In the genomic region with DNA sequence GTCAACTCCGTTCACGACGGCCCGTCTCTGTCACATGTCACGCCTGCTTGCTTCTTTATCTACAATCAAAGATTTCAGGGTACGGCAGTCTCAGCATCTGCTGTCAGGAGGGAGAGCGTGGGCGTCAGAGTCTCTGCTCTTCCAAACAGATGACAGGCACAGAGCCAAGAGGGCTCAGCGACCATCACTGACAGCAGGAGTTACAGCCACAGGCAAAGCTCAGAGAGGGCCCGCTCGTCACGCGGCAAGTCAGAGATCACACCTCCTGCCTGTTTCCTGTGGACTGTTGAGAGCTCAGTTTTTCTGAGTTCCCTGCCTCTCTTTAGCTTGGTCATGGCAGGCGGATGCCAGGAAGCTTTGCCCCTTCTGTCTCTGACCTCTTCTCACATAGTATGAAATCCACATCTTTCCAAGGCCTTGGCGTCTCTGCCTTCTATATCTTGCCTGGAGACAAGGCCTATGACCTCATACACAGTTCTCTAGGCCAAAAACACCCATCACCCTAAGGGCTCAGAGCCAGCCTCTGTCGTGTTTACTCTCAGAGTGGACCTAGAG, we compare ENCODE assay signal across 9 mouse cellular contexts. TPM values are rescaled to one million over a fixed set of nuclear protein-coding genes. Genes with fewer than 3 reads are reported as not detected.
DNase-seq lines count a peak whose midpoint lies in the region; ATAC-seq and TF ChIP-seq lines count a peak whose summit lies in the region.
"Had no signal": no experiment of that assay in that cellular context is flagged by ENCODE, and none has a peak within 500 bp of the region (broad histone marks: within the 10 kb centered on the region; RNA-seq: fewer than 3 reads in every experiment).

No protein-coding gene starts in this region.

- no peak overlapping the region for H3K4me3 ChIP-seq in neural tube, embryonic 12.5 days
- H3K4me3 ChIP-seq in embryonic facial prominence, embryonic 15.5 days (replicated peaks): no peak overlapping the region
- H3K4me3 ChIP-seq in hindbrain, postnatal 0 days (ENCODE audit: low read length): no peak overlapping the region
- H3K4me3 ChIP-seq in testis, adult 2 months (ENCODE audit: control insufficient read depth, low read depth, low read length): no peak overlapping the region
- H3K4me3 ChIP-seq in cerebellum, adult 2 months (replicated peaks; ENCODE audit: insufficient read depth, low read depth, low read length): no peak overlapping the region

- no peaks in the 10 kb centered on the region for H3K36me3 ChIP-seq in neural tube, embryonic 12.5 days
- H3K36me3 ChIP-seq in embryonic facial prominence, embryonic 15.5 days: no peaks in the 10 kb centered on the region
- no peaks in the 10 kb centered on the region for H3K36me3 ChIP-seq in hindbrain, postnatal 0 days (ENCODE audit: insufficient read depth, low read length)
- no peaks in the 10 kb centered on the region for H3K36me3 ChIP-seq in testis, adult 2 months (ENCODE audit: control insufficient read depth, insufficient read depth, low read length)

- no peak overlapping the region for H3K9ac ChIP-seq in neural tube, embryonic 12.5 days
- no peak overlapping the region for H3K9ac ChIP-seq in embryonic facial prominence, embryonic 15.5 days
- no peak overlapping the region for H3K9ac ChIP-seq in hindbrain, postnatal 0 days (replicated peaks; ENCODE audit: low read length)

- no peaks in the 10 kb centered on the region for H3K27me3 ChIP-seq in neural tube, embryonic 12.5 days (replicated peaks)
- no peaks in the 10 kb centered on the region for H3K27me3 ChIP-seq in embryonic facial prominence, embryonic 15.5 days
- no peaks in the 10 kb centered on the region for H3K27me3 ChIP-seq in hindbrain, postnatal 0 days (ENCODE audit: insufficient read depth, low read length)
- H3K27me3 ChIP-seq in testis, adult 2 months (ENCODE audit: control insufficient read depth, insufficient read depth, low read length): no peaks in the 10 kb centered on the region
- H3K27me3 ChIP-seq in cerebellum, adult 2 months (ENCODE audit: control insufficient read depth, insufficient read depth, low read length): no peaks in the 10 kb centered on the region

- no peak overlapping the region for H3K4me2 ChIP-seq in neural tube, embryonic 12.5 days (replicated peaks)
- no peak overlapping the region for H3K4me2 ChIP-seq in embryonic facial prominence, embryonic 15.5 days (replicated peaks)
- H3K4me2 ChIP-seq in hindbrain, postnatal 0 days (ENCODE audit: low read depth, low read length): no peak overlapping the region

- no peak for DNase-seq in neural tube, embryonic 10.5 days (ENCODE audit: extremely low spot score, low spot score)
- peak; percentile 81 for DNase-seq in hindbrain, postnatal 0 days (ENCODE audit: low spot score)
- peak; percentile 59 for DNase-seq in left cerebral cortex, adult 11 months (ENCODE audit: low spot score)
- peak; percentile 85 to 94 for DNase-seq in lung, postnatal 4 days
- DNase-seq in cerebellum, adult 2 months: no peak

- TF ChIP-seq CTCF in hindbrain, postnatal 0 days (IDR thresholded peaks at IDR 0.05; ENCODE audit: low read depth): no peak
- no peak for TF ChIP-seq CTCF in testis, adult 2 months (IDR thresholded peaks at IDR 0.05; ENCODE audit: control insufficient read depth, insufficient read depth, insufficient replicate concordance, low read depth, low read length)
- TF ChIP-seq CTCF in cerebellum, adult 2 months (IDR thresholded peaks at IDR 0.05; ENCODE audit: borderline replicate concordance, insufficient read depth, low read depth, low read length): no peak

- TF ChIP-seq POLR2A in testis, adult 2 months (IDR thresholded peaks at IDR 0.05; ENCODE audit: control insufficient read depth, low read depth, low read length): no peak
- no peak for TF ChIP-seq POLR2A in cerebellum, adult 2 months (IDR thresholded peaks at IDR 0.05; ENCODE audit: borderline replicate concordance, insufficient read depth, low read length)

- H3K9me3 ChIP-seq in neural tube, embryonic 12.5 days: no peaks in the 10 kb centered on the region
- H3K9me3 ChIP-seq in embryonic facial prominence, embryonic 15.5 days (replicated peaks): no peaks in the 10 kb centered on the region
- H3K9me3 ChIP-seq in hindbrain, postnatal 0 days (ENCODE audit: low read length): no peaks in the 10 kb centered on the region

- peaks cover 16% of the 10 kb centered on the region for H3K4me1 ChIP-seq in neural tube, embryonic 12.5 days
- H3K4me1 ChIP-seq in embryonic facial prominence, embryonic 15.5 days: peaks cover 45% of the 10 kb centered on the region
- H3K4me1 ChIP-seq in hindbrain, postnatal 0 days (ENCODE audit: insufficient read depth, low read length): peaks cover 20% of the 10 kb centered on the region; the same call in 1 of the 2 replicates
- H3K4me1 ChIP-seq in testis, adult 2 months (ENCODE audit: control insufficient read depth, insufficient read depth, low read length): peaks cover 2% of the 10 kb centered on the region
- peaks cover 17% of the 10 kb centered on the region for H3K4me1 ChIP-seq in cerebellum, adult 2 months (ENCODE audit: control insufficient read depth, insufficient read depth, low read length)

- H3K27ac ChIP-seq in neural tube, embryonic 12.5 days: no peak overlapping the region
- H3K27ac ChIP-seq in embryonic facial prominence, embryonic 15.5 days (replicated peaks): peak overlapping the region; percentile 65
- H3K27ac ChIP-seq in hindbrain, postnatal 0 days: peak overlapping the region; percentile 69; the same call in 1 of the 2 replicates
- H3K27ac ChIP-seq in testis, adult 2 months (ENCODE audit: control insufficient read depth, insufficient read depth, low read depth, low read length): peak overlapping the region; percentile 39
- H3K27ac ChIP-seq in cerebellum, adult 2 months (ENCODE audit: insufficient read depth, low read length): no peak overlapping the region
- H3K27ac ChIP-seq: macrophage had no signal

- peak; percentile 39; the same call in 1 of the 2 replicates for ATAC-seq in neural tube, embryonic 12.5 days (ENCODE audit: low FRiP score, low read depth)
- peak; percentile 61; the same call in 1 of the 2 replicates for ATAC-seq in embryonic facial prominence, embryonic 15.5 days (ENCODE audit: insufficient number of reproducible peaks, low FRiP score, low TSS enrichment, low read depth)
- peak; percentile 65 for ATAC-seq in hindbrain, postnatal 0 days

- WGBS in neural tube, embryonic 12.5 days: 68% methylated on average over 16 of the region's 16 CpGs
- WGBS in embryonic facial prominence, embryonic 15.5 days: 43% methylated on average over 16 of the region's 16 CpGs
- WGBS in hindbrain, postnatal 0 days: 25% methylated on average over 16 of the region's 16 CpGs
- WGBS in cerebellum, adult 2 months: 36% methylated on average over 16 of the region's 16 CpGs

RNA-seq across cellular contexts. Expression of a gene that starts 25.7 kb away (rescaled TPM):
- polyA plus RNA-seq in neural tube, embryonic 12.5 days (2016; fragmentation: Nextera tagmentation; extraction: Ambion mirVana): 4.0 and 5.6 TPM in 2 replicates
- polyA plus RNA-seq in embryonic facial prominence, embryonic 15.5 days (2015; fragmentation: Nextera tagmentation; extraction: Ambion mirVana): 8.5 and 8.6 TPM in 2 replicates
- 2.0 and 3.2 TPM in 2 replicates for total RNA-seq in hindbrain, postnatal 0 days (2014; rRNA removed)
- 1.7 and 1.8 TPM in 2 replicates for polyA plus RNA-seq in hindbrain, postnatal 0 days (2015; fragmentation: Nextera tagmentation; extraction: Ambion mirVana)
- polyA plus RNA-seq in testis, adult 2 months (2012; rRNA removed): 2.1 and 2.4 TPM in 2 replicates
- polyA plus RNA-seq in cerebellum, adult 2 months (2012; rRNA removed): 1.1 and 1.2 TPM in 2 replicates

Comparison
In these comparisons a context has a peak if more than half of its experiments do, and no peak if none do; other contexts are left out.
1. H3K27ac ChIP-seq: peak in embryonic facial prominence, embryonic 15.5 days (single experiment), hindbrain, postnatal 0 days (single experiment) and testis, adult 2 months (single experiment); none in neural tube, embryonic 12.5 days (single experiment) and cerebellum, adult 2 months (single experiment).
2. DNase-seq: peak in hindbrain, postnatal 0 days (single experiment), left cerebral cortex, adult 11 months (single experiment) and lung, postnatal 4 days (2 of 2); none in neural tube, embryonic 10.5 days (single experiment) and cerebellum, adult 2 months (0 of 2).
3. Peak in every context shown above with its lines, with median percentiles within 50 percentile points of each other: ATAC-seq.